Mouse (Mus musculus): ENCODE measurements around the gene Arfgef2.

DNA sequence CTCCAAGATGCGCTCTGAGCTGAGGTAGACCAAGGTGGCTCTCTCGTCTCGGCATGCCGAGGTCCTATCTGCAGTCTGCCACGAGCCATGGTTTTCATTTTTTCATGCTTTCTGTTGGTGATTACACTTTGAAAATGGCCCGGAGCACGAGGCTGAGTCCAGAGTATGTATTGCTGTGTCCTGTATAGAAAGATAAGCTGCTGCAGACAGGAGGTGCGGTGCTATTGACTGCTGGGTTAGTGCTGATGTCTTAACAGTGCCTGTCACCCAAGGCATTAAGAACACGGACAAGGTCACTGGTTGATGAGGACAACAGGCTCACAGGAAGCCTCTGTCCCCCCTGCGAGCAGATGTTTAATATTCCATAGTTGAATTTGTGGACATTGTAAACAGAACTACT lies 65.5 kb downstream of the Arfgef2 start:
- TF ChIP-seq ZC3H11A (IDR thresholded peaks at IDR 0.05; ENCODE audit: low read depth, low read length) = no peak
- no peak for TF ChIP-seq CTCF (IDR thresholded peaks at IDR 0.05 in 2 of 3, conservative IDR thresholded peaks at IDR 0.05 in 1 of 3; ENCODE audit: control insufficient read depth in 1 of 3, insufficient read depth in 1 of 3, low read depth in 2 of 3, low read length in 3 of 3, poor library complexity in 1 of 3, severe bottlenecking in 1 of 3)
- TF ChIP-seq POLR2A (IDR thresholded peaks at IDR 0.05; ENCODE audit: control insufficient read depth in 1 of 2, insufficient read depth in 1 of 2, low read depth in 1 of 2, low read length in 2 of 2, poor library complexity in 1 of 2) = no peak
- no peak for TF ChIP-seq EP300 (IDR thresholded peaks at IDR 0.05; ENCODE audit: low read depth in 1 of 2, low read length in 2 of 2)
- no peak for TF ChIP-seq MXI1 (IDR thresholded peaks at IDR 0.05; ENCODE audit: low read depth, low read length)
- TF ChIP-seq CHD1 (IDR thresholded peaks at IDR 0.05; ENCODE audit: low read depth, low read length) = no peak
- no peak for TF ChIP-seq GATA1 (IDR thresholded peaks at IDR 0.05; ENCODE audit: low read depth, low read length)
